Mouse (Mus musculus) cerebellum, adult 8-10 months (tissue): ENCODE results near the gene Gsk3b.

Experiments
- DNase-seq: peaks from one replicate; pipeline ENCODE4 v3.0.0; 2022

Gsk3b gene

GRCm38 (mm10) chr16:38286541-38286940 lies 197.7 kb downstream of the Gsk3b start:
- no peak for DNase-seq

DNA sequence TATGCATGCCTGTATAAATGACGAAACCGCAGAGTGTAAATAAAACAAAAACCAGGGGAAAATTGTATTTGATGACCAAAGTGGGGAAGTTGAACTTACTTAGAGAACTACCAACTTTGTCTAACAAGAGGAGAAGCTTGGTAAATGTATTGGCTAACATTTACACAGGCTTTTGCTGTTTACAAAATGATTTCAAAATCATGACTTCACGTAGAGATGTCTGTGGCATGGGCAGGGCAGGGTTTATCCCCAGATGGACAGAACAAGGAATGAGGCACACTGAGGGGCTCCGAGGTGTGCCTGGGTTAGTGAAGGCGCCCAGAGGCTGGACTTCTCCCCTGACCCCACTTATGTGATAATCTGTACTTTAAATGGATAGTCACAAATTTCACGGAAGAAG lies 198.6 kb downstream of the Gsk3b start:
- DNase-seq, result no peak

GRCm38 (mm10) chr16:38287762-38288161 lies 199.0 kb downstream of the Gsk3b start:
- DNase-seq, result no peak

- no peak for DNase-seq
These were observed 200.1 kb downstream of the Gsk3b start for GRCm38 (mm10) chr16:38288851-38289250.

DNA sequence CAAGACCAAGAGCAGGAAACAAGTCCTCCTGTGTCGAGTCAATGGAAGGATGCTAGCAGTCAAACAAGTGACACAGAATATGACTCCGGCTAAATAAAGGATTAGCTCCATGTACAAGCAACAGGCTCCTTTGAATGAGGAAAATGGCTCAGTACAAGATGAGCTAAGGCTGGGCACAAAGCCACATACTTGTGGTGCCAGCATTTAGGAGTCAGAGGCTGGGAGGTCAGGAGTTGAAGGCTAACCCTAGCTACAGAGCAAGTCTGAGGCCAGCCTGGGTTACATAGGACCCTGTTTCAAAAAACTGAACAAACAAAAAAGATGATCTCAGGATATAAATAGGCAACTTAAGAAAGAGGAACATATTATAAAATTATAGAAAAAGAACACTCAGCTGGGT lies 201.3 kb downstream of the Gsk3b start:
- no peak for DNase-seq

GRCm38 (mm10) chr16:38294685-38295348 lies 206.0 kb downstream of the Gsk3b start, which contains the start of gene Nr1i2:
Gene Nr1i2 (minus strand): TSS chr16:38294824.
- DNase-seq, result no peak

- DNase-seq, result no peak
These were observed 206.6 kb downstream of the Gsk3b start for GRCm38 (mm10) chr16:38295349-38295930.
